Mouse (Mus musculus) right cerebral cortex, postnatal 4 days (tissue): ENCODE data around the gene Fam69b.
A peak's percentile ranks its signal among the peaks of the same experiment; 100 is the strongest.

Experiments
- DNase-seq: peaks from one replicate; pipeline ENCODE4 v3.0.0-alpha.2; 2022

The Fam69b gene

DNA sequence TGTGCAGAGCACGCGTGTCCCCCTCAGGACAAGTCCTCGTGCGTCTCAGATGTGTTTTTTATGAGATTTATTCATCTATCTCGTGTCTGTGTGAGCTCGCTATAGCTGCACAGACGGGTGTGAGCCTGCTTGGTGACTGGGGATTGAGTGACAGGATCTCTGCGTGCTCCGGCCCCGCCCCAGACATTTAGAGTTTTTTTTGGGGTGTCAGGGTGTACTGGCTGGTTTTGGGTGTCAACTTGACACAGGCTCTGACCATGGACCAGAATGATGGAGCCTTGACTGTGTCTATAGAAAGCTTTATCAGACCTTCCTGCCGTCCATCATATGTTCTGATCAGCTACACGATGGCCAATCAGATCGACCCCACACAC lies 34.2 kb downstream of the Fam69b start:
- DNase-seq: no peak

DNA sequence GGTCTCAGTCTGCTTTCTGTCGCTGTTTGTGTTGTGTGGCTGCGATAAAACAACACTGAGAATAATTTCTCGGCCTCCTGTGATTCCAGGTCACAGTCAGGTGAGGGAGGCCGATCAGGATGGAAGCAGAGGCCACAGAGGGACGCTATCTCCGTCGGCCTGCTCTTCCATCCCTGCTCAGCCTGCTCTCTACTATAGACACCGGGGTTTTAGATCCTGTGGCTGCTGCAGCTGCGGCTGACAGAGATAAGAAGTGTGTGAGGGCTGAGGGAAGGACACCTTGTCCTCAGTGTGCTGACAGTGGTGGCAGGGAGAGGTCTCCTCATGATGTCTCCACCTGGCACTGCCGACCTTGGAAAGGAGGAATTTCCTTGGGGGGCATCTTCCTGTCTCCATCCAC lies 34.9 kb downstream of the Fam69b start:
- DNase-seq: no peak

DNA sequence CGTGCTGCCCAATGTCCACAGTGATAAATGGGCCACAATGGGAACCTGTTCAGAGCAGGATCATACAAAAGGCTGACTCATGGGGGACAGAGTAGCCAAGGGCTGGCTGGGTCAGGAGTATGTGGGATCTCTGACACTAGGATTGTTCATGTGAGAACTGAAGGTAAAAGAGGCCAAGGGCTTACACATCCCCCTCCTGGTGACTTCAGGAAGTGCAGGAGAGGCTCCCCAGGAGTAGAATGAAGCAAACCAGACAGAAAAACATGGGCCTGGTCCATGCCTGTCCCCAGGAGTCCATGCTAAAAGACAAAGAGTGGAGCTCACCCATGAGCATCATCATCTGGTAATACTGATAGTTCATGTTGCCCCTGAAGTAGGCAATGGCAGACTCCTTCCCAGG lies 35.3 kb downstream of the Fam69b start:
- DNase-seq: peak; percentile 50

DNA sequence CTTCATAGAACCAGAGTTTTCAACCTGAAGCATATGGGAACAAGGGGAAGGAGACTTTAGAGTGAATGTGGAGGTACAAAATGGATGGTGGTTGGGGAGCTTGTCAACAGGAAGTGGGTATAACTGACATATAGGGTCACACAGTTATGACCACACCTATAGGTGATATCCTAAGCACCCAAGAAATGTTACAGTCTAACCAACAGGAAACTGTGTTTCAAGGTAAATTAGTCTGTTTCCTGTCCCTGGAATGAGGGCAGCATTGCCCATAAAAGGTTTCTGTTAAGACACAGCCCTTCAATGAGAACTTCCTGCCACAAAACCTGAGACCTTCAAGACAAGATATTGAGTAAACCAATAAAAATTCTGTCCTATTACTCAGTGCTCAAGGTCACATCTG lies 40.5 kb downstream of the Fam69b start:
- DNase-seq: no peak

GRCm38 (mm10) chr2:26671182-26671581 lies 42.9 kb downstream of the Fam69b start, which contains the start of gene Lcn4:
Gene Lcn4 (minus strand): TSS chr2:26671282.
- DNase-seq: no peak
